Mouse (Mus musculus): ENCODE data around the gene Taz. TPM values are rescaled to one million over a fixed set of nuclear protein-coding genes. Genes with fewer than 3 reads are reported as not detected.
A peak's percentile ranks its signal among the peaks of the same experiment; 100 is the strongest.

Taz gene
- polyA plus RNA-seq, 1 experiment: 80.7 TPM

GRCm38 (mm10) chrX:74298348-74298747 lies 16.6 kb downstream of the Taz start:
- 68% methylated on average over 1 of the region's 1 CpGs for WGBS
- TF ChIP-seq CTCF (IDR thresholded peaks at IDR 0.05; ENCODE audit: extremely low read depth, insufficient read length, insufficient replicate concordance, low read depth, low read length): no peak
- no peak for TF ChIP-seq POLR2A (IDR thresholded peaks at IDR 0.05; ENCODE audit: low read depth, low read length)
- Histone ChIP-seq H3K4me1 (ENCODE audit: control insufficient read depth, insufficient read depth, insufficient read length, low read length) (no peaks in the 10 kb centered on the region; the same call in 1 of the 2 replicates), H3K27me3 (ENCODE audit: control insufficient read depth, insufficient read depth, low read length) (no peaks in the 10 kb centered on the region), H3K27ac (ENCODE audit: insufficient read depth, low read depth, low read length) (no peak overlapping the region), H3K4me3 (ENCODE audit: low read depth, low read length) (no peak overlapping the region), H3K36me3 (ENCODE audit: control insufficient read depth, insufficient read depth, low read length) (peaks cover 20% of the 10 kb centered on the region)

- 82% methylated on average over 3 of the region's 3 CpGs for WGBS
These were observed 18.0 kb downstream of the Taz start for GRCm38 (mm10) chrX:74299721-74300120.

GRCm38 (mm10) chrX:74304867-74305700 lies 23.4 kb downstream of the Taz start, which contains the start of gene Gdi1:
Gene Gdi1, plus strand, starts transcription at chrX:74304998.
- peak; percentile 53; the same call in 1 of the 2 replicates for TF ChIP-seq POLR2A (IDR thresholded peaks at IDR 0.05; ENCODE audit: low read depth, low read length)
- peak; percentile 22; the same call in 1 of the 2 replicates for TF ChIP-seq CTCF (IDR thresholded peaks at IDR 0.05; ENCODE audit: extremely low read depth, insufficient read length, insufficient replicate concordance, low read depth, low read length)
- 0 out of 2 replicates have a peak, but pooled peaks cover 1% of the 10 kb centered on the region for H3K4me1 ChIP-seq (ENCODE audit: control insufficient read depth, insufficient read depth, insufficient read length, low read length)
- WGBS: 13% methylated on average over 40 of the region's 41 CpGs
- H3K27ac ChIP-seq (ENCODE audit: insufficient read depth, low read depth, low read length): peak within 1 kb of the TSS; percentile 90
- H3K4me3 ChIP-seq (ENCODE audit: low read depth, low read length): peak within 1 kb of the TSS; percentile 70
- peaks cover 36% of the 10 kb centered on the region for H3K36me3 ChIP-seq (ENCODE audit: control insufficient read depth, insufficient read depth, low read length)
- H3K27me3 ChIP-seq (ENCODE audit: control insufficient read depth, insufficient read depth, low read length): no peaks in the 10 kb centered on the region

More at GRCm38 (mm10) chrX:74299721-74300120, 18.0 kb downstream of the Taz start:
- Histone ChIP-seq H3K36me3 (ENCODE audit: control insufficient read depth, insufficient read depth, low read length) (peaks cover 20% of the 10 kb centered on the region), H3K27ac (ENCODE audit: insufficient read depth, low read depth, low read length) (no peak overlapping the region; the same call in 1 of the 2 replicates), H3K4me3 (ENCODE audit: low read depth, low read length) (no peak overlapping the region), H3K27me3 (ENCODE audit: control insufficient read depth, insufficient read depth, low read length) (no peaks in the 10 kb centered on the region), H3K4me1 (ENCODE audit: control insufficient read depth, insufficient read depth, insufficient read length, low read length) (no peaks in the 10 kb centered on the region; the same call in 1 of the 2 replicates)
- TF ChIP-seq POLR2A (IDR thresholded peaks at IDR 0.05; ENCODE audit: low read depth, low read length): no peak
- TF ChIP-seq CTCF (IDR thresholded peaks at IDR 0.05; ENCODE audit: extremely low read depth, insufficient read length, insufficient replicate concordance, low read depth, low read length): no peak

GRCm38 (mm10) chrX:74312540-74313464 lies 31.1 kb downstream of the Taz start, which contains the start of gene Fam50a:
Gene Fam50a, plus strand, starts transcription at chrX:74313033.
- 17% methylated on average over 59 of the region's 59 CpGs for WGBS
- no peaks in the 10 kb centered on the region for H3K27me3 ChIP-seq (ENCODE audit: control insufficient read depth, insufficient read depth, low read length)

GRCm38 (mm10) chrX:74328725-74329161 lies 47.0 kb downstream of the Taz start, which contains the start of gene Plxna3:
Gene Plxna3, plus strand, starts transcription at chrX:74329066.
- Histone ChIP-seq H3K27me3 (ENCODE audit: control insufficient read depth, insufficient read depth, low read length) (no peaks in the 10 kb centered on the region), H3K27ac (ENCODE audit: insufficient read depth, low read depth, low read length) (no peak within 1 kb of the TSS), H3K4me3 (ENCODE audit: low read depth, low read length) (peak within 1 kb of the TSS; percentile 66), H3K36me3 (ENCODE audit: control insufficient read depth, insufficient read depth, low read length) (no peaks in the 10 kb centered on the region), H3K4me1 (ENCODE audit: control insufficient read depth, insufficient read depth, insufficient read length, low read length) (no peaks in the 10 kb centered on the region)
- WGBS: 16% methylated on average over 30 of the region's 30 CpGs
- no peak for TF ChIP-seq POLR2A (IDR thresholded peaks at IDR 0.05; ENCODE audit: low read depth, low read length)

More at GRCm38 (mm10) chrX:74312540-74313464, 31.1 kb downstream of the Taz start, which contains the start of gene Fam50a:
- peak within 1 kb of the TSS; percentile 99 for H3K4me3 ChIP-seq (ENCODE audit: low read depth, low read length)
- H3K27ac ChIP-seq (ENCODE audit: insufficient read depth, low read depth, low read length): peak within 1 kb of the TSS; percentile 86
- no peak for TF ChIP-seq POLR2A (IDR thresholded peaks at IDR 0.05; ENCODE audit: low read depth, low read length)
- TF ChIP-seq CTCF (IDR thresholded peaks at IDR 0.05; ENCODE audit: extremely low read depth, insufficient read length, insufficient replicate concordance, low read depth, low read length): no peak
- H3K36me3 ChIP-seq (ENCODE audit: control insufficient read depth, insufficient read depth, low read length): peaks cover 23% of the 10 kb centered on the region
- peaks cover 4% of the 10 kb centered on the region; the same call in 1 of the 2 replicates for H3K4me1 ChIP-seq (ENCODE audit: control insufficient read depth, insufficient read depth, insufficient read length, low read length)

GRCm38 (mm10) chrX:74329215-74329671 lies 47.5 kb downstream of the Taz start:
- Histone ChIP-seq H3K27ac (ENCODE audit: insufficient read depth, low read depth, low read length) (no peak overlapping the region), H3K36me3 (ENCODE audit: control insufficient read depth, insufficient read depth, low read length) (no peaks in the 10 kb centered on the region), H3K4me1 (ENCODE audit: control insufficient read depth, insufficient read depth, insufficient read length, low read length) (no peaks in the 10 kb centered on the region), H3K27me3 (ENCODE audit: control insufficient read depth, insufficient read depth, low read length) (no peaks in the 10 kb centered on the region), H3K4me3 (ENCODE audit: low read depth, low read length) (peak overlapping the region; percentile 66)
- 40% methylated on average over 10 of the region's 10 CpGs for WGBS
- TF ChIP-seq CTCF (IDR thresholded peaks at IDR 0.05; ENCODE audit: extremely low read depth, insufficient read length, insufficient replicate concordance, low read depth, low read length) (no peak), POLR2A (IDR thresholded peaks at IDR 0.05; ENCODE audit: low read depth, low read length) (no peak)
